Mouse (Mus musculus) urinary bladder, adult 18-20 months (tissue): ENCODE results near the gene Zfp169.
"Not testable (repeated sequence)": the region's sequence is repeated elsewhere in the genome, so short reads cannot be mapped to it uniquely, and the experiment has no call there.

Source experiments
- DNase-seq, 2 experiments: peaks; one replicate each; pipeline ENCODE4 v3.0.0; 2022; ENCODE audit warnings: low spot score in 2 of 2, mixed read lengths in 2 of 2

Gene Zfp169

DNA sequence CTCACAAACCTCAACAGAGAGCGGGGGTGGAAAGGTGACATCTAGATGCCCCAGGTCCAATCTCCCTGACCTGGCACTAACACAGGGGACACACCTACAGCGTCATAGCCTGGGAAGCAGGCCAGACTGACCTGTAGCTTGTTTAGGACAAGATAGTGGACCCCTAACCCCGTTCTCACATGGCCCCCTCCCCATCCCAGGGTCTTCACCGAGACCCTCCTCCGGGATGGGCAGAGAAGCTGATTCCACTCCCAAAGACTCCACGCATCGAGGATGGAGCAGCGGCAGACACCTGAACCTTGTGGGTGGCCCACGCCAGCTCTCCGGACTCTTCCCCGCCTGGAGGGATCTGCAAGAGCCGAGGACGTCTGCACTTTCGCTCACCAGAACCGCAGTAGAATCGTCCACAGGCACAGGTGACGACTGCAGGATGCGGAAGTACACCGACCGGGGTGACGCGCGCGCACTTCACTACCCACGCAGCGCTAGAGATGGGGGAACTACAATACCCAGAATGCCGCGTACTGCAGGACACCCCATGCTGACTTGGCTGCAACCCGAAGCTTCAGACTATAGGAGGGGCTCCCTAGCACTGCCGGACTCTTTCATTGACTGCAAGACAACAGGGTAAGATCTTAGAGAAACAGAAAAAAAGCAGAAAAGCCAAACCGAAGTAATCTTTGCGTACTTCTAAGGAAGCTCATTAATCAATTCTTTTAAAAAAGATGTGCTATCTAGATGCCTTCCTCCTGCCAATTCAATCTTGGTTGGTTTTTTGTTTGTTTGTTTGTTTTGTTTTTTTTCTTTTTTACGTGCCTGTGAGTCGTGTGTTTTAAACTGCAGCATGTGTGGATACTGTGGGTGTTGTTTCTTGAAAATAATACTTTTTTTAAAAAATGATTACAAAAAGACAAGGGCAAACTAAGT, at the start of gene Zfp169, which contains the start of gene A830005F24Rik:
TSS of gene Zfp169 (minus strand) at position 449 of the 927 bp plus-strand sequence.
TSS of gene A830005F24Rik (plus strand) at position 568 of the 927 bp plus-strand sequence.
- peak; percentile 64 to 79 for DNase-seq

DNA sequence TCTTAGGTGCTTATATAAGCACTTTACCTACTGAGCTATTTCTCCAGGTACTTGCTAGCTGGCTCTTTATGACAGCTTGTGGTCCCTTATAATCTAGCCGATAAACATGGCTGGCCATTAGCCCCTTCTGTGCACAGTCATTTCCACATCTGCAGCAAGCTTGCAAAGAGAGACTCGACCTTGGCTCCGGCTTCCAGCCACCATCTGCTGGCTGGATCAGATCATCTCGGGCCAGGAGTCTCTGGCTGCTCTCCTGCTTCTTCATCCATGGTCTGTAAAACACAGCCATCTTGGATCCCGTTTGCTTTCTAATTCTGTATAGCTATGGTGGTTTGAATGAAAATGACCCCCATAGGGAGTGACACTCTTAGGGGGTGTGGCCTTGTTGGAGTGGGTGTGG, 49.1 kb upstream of the Zfp169 start:
- no peak for DNase-seq

DNA sequence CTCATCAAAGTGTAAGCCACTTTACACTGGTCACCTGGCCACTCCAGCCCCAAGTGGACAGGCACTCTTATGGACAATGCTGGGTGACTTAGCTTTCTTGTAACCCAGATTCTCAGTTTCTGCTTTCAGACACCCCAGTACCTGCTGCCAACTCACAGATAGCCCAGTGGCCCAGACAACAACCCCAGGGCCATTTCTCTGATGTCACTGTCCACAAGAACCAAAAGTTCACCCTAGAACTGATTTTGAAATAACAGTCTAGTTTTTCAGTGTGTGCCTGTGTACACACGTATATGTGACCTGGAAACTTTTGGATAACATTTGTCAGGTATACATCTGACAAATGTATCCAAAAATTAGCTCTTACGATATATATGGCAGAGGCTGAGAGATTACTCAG, 48.2 kb upstream of the Zfp169 start:
- no peak for DNase-seq

DNA sequence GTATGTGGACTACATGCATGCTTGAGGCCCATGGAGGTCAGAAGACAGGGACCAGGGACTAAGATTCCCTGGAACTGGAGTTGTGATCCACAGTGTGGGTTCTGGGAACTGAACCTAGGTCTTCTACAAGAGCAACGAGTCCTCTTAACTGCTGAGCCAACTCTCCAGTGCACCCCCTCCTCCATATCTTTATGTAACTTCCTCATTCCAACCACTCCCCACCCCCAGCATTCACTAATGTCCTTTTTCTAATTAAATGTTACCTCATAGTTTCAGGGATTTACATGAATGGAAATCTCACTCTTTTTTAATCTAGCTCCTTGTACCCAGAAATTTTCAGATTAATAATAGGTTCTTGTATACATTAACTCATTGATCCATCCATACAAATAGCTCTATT, 42.7 kb upstream of the Zfp169 start:
- DNase-seq = no peak

DNA sequence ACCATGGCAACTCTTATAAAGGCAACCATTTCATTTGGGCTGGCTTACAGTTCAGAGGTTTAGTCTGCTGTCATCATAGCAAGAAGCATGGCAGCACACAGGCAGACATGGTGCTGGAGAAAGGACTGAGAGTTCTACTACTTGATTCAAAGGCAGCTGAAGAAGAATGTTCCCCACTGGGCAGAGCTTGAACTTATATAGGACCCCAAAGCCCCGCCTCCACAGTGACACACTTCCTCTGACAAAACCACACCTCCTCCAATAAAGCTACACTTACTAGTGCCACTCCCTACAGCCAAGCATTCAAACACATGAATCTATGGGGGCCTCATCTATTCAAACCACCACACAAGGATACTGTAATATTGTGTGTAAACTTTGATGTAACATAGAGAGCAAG, 41.3 kb upstream of the Zfp169 start:
- DNase-seq = no peak

DNA sequence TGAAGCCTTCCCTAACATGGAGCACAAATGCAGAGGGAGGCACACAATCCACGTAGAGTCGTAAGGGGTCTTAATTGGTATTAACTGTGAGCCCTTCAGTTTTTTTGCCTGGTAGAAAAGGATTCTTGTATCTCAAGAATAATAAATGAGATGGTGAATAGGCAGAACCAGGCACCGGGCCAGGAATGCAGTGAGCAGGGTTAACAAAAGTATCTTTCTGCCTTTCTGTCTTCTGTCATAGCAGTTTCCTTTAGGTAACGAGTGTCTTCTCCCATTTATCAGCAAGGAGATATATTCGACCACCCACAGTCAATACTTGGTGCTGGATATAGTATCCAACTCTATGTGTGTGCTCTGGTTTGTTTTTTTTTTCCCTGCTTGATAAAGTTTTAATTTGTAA, 40.3 kb upstream of the Zfp169 start:
- no peak for DNase-seq

DNA sequence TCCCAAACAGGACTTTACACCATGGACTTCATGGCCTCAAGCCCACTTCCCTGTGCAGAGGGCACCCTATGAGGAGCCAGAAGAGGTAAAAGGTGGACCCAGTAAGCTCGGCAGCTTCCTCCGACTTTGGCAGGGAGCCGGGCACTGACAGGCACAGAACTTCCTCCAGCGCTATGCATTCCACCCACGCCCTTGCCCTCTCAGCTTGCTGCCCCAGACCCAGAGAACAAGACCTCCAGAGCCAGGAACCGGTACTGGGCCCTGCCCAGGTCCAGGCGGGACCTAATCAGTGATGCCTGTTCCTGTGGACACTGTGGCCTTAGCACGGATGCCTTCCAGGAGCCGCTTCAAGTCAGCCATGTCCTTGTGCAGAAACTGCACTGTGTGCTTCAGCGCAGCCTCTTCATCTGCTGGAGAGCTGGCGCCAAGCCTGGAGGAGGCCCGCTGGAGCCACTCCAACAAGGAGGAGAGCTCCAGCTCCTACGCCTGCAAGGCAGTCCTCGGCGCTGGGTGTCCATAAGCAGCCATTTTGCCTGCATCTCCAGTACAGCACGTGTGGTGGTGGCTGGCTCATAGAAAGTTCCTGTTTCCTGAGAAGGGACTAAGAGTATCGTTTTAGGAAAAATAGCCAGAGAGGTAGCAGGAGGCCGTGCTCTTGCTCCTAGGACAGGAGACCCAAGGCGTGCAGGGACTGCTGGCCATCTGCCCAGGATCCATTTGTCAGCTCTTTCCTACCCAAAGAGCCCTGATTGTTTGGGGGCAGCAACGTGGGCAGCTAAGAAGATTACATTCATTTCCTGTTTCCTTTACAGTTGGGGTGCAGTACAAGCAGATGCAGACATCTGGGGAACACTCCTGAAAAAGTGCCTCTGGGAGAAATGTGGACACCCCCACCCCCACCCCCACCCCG, 39.2 kb upstream of the Zfp169 start:
- peak; percentile 43 to 81 for DNase-seq

DNA sequence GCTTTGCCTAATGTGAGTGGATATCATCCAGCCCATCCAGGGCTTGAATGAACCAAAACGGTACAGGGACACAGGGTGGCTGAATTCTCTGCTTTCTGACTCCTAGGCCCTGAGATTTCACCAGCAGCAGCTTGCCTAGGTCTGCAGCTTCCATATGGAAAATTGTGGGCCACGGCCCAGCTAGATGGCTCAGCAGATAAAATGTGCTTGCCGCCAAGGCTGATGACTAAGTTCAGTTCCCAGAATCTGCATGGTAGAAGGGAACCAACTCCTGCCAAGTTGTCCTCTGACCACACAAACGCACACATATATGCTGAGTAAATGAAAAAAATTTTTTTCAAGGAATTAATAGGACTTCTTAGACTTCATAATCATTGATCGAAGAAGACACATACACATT, 35.0 kb upstream of the Zfp169 start:
- no peak for DNase-seq

DNA sequence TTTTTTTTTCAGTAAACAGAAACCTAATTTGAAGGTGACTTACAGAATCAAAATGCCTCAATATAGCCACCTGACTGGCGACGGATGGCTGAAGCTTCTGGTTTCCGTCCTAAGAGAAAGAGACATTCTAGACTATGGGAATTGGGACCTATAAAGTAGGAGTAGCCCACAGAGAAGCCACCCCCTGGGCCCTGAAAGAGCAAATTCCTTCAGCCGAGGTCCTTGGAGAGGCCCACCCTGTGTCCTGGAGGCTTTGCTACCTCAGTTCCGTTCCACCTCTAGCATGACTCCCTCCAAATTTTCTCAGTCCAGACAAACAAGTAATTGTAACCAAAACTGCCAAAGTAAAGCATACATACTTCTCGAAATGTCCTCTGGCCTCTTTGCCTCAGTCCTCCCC, 34.4 kb upstream of the Zfp169 start:
- DNase-seq = no peak

DNA sequence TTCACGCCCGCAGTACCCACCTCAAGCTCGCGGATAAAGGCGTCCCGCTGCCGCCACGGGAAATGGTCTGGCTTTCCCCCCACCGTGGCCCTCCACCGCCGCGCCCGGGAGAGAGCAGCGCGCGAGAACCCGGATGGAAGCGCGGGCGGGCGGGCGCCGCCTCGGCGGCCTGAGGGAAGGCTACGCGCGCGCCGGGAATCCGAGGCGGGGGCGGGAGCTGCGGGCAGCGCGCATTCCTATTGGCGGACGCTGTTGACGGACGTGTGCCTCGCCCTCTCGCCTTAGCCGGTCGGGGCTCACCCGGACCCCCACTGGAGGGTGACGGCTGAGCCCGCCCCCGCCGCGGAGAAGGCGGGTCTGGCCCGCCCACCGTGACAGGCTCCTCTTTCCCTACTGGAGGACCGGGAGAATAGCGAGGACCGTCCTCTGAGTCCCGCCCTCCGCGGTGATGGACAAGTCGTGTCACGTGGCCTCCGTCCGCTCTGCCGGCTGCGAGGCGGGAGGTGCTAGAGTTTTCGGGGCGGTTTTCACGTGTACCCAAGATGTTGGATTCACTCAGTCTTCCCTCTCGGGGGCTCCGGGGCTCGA, 33.2 kb upstream of the Zfp169 start:
- peak; percentile 98 to 100 for DNase-seq

DNA sequence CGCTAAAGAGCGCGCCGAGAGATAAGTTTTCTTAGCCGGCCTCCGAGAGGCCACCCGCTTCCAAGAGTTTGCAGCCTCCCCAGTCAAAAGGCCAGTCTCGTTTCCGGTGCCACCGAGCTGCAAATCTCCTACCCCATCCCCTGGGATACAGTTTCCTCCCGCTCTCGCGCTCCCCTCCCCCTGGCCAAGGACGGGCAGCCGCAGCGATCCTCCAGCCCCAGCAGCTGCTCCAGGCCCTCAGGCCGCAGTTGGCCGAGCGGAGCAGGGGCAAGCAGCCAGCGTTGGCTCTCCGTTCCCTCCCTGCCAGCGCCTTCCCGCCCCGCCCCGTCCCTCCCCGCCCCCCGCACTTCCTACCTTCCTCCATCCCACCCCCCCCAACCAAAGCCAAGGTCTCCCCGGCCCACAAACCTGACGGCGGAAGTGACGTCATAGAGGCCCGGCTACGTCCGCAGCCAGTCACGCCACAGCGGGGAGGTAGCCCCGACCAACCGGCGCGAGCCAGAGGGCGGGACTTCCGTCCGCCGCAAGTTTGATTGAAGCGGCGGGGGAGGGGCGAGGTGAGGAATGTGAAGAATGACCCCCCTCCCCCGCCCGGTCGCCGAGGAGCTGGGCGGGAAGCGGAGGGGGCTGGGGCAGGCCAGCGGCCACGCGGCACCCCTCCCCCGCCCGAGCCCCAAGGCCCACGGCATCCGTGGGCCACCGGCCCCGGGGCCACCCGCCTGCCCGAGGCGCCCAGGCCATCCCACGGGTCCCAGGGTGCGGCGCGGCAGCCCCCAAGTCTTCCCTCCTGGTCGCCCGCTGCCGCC, 32.4 kb upstream of the Zfp169 start:
- peak; percentile 77 to 96 for DNase-seq

DNA sequence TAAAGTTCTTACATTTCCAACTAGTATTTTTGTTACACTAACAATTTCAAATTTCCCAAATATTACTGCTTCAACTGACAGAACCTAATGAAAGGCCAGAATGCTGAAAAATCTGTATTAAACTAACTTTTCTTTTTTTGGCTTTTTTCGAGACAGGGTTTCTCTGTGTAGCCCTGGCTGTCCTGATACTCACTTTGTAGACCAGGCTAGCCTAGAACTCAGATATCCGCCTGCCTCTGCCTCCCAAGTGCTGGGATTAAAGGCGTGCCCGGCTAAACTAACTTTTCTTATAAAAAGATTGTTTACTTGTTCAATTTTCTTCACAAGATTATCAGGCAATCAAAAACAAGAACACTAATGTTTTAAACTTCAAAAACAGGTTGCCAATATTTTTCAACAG, 31.6 kb upstream of the Zfp169 start:
- DNase-seq = no peak

DNA sequence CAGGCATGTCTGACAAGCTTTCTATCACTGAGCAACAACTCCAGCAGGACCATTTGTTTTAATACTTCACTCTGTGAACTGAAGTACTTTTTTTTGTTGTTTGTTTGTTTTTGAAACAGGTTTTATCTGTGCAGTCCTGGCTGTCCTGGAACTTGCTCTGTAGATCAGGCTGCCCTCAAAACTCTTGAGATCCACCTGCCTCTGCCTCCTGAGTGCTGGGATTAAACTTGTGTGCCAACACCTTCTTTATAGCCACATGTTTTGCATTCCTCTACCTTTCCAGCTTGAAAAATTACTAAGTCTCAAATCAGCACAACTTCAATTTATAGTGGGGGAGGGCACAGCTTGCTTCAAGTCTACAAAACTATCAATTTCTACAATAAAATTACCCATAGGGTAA, 31.1 kb upstream of the Zfp169 start:
- no peak for DNase-seq

DNA sequence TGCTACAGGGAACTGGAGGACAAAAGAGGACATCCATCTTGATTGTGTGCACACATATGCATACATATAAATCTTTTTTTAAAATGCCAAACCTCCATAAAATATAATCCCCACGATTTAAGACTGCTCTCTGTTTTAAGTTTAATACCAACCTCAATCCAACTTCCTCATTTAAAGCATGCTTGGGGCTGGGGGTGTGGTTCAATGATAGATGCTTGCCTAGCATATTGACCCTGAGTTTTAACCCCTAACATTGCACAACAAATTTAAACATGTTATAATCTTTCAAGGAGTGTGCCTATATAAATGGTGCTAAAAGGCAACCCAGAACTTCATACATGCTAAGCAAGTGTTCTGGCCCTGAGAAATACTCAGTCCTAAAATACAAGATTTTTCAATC, 27.2 kb upstream of the Zfp169 start:
- no peak for DNase-seq

DNA sequence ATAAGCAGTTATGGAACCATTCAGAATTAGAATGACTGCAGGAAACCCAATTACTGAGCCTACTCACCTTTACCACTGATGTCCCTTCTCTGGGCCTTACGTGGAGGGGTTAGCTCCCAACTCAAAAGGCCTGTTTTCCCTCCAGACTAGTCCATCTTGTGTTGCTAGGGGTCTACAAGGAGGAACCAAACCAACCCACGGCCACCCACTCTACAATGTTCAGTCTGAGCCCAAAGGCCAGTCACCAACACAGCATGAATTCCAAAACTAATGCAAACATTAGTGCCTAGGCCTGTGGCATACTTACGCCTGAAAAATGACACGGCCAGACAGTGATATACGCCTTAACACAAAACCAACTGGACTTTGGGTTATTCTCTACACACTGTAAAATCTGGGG, 20.2 kb upstream of the Zfp169 start:
- no peak for DNase-seq

DNA sequence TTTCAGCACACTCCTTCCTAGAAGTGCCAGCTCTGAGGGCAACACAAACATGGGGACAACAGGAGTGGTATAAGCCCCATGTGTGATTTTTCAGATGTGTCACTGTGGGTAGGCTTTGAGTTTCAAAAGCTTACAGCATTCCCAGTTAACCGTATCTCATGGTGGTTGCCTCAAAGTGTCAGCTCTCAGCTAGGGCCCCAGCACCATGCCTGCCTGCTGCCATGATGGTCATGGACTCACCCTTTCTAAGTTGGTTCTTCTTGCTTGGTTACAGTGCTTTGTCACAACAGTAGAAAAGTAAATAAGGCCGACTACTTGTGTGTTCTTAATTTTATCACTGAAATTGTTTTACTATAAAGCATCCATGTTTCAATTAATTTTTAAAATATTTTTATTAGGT, 18.2 kb upstream of the Zfp169 start:
- no peak for DNase-seq

DNA sequence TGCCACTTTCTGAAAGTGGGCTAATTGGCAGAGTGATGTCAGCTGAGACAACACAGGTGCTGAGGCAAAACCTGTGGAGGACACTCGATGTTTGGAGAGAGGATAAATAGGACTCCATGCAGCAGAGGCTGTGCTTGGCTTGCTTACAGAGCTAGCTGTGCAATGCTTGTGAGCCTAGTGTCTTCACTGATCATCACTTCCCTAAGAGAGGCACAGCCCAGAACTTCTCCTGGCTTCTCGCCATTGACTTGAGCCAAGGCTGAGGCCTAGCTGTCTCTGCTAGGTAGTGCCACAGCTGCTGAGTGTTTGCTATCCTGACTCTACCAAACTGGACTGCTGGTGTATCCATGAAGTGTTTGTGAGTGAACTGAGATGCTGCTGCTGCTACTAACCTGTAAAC, 17.4 kb upstream of the Zfp169 start:
- peak in 1 of 2 experiments; percentile 52 for DNase-seq

DNA sequence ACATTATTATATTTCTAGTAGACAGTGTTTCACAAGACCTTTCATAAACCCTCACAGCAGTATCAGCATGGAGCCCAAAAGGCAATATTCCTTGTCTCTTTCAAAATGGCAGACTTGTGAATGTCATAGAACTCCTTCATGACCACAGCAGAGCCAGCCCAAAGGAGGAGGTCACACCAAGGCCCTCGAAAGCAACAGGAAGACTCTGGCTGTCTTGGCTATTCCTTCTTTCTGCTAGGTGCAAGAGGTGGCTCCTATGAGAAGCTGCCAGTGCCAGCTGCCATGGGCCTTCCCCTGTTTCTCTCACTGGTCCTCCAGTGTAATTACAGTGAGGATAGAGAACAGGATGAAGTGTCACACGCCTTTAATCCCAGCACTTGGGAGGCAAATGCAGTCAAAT, 15.8 kb upstream of the Zfp169 start:
- no peak for DNase-seq

DNA sequence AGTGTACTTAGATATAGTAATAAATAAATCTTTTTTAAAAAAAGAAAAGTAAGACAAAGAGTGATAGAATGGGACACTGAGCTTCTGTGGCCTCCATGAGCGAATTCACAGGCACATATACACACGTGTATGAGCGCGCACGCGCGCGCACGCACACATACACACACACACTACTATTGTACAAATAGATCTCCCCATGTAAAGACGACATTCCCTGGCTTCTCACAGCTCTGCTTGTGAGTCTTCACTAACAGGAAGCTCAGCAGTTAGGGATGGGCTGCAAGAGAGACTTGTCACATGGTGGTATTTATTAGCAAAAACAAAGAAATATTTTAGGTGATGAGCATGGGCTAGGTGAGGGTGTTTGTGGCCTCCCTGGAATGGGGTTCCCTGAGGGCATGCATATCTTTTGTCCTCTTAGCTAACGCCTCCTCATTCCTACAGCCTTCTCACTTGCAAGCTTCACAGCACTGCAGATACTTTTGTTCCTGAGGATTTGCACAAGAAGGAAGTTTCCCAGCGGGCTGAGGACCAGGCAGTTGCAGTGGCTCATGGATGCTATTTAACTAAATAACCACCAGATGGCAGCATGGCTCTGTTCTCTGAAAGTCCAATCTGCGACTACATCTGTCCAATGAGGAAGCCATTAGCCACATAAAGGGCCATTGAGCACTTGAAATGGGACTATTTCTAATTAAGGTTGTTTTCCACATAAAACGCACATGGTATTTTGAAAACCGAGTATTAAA, 15.0 kb upstream of the Zfp169 start:
- DNase-seq = peak in 1 of 2 experiments; percentile 50

DNA sequence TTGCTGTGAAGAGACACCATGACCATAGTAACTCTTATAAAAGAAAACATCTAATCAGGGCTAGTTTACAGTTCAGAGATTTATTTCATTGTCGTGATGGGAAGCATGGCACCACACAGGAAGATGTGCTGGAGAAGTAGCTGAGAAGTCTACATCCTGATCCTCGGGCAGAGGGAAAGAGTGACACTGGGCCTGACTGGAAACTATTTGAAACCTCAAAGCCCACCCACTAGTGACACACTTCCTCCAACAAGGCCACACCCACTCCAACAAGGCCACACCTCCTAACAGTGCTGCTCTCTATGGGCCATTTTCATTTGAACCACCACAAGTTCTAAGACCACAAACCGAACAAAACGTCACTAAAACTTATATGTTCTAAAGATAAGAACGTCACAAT, 12.5 kb upstream of the Zfp169 start:
- no peak for DNase-seq

DNA sequence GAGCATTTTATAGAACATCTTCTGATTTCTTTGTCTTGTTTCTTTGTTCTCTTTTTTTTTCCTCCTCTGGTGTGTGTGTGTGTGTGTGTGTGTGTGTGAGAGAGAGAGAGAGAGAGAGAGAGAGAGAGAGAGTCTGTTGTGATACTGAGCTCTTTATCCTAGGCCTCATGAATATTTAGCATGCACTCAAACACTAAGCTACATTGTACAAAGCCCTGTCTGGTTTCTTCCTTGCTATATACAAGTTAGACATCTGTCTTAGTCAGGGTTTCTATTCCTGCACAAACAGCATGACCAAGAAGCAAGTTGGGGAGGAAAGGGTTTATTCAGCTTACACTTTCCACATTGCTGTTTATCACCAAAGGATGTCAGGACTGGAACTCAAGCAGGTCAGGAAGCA, 5.9 kb upstream of the Zfp169 start:
- DNase-seq = not testable (repeated sequence)
